Mouse (Mus musculus) neural tube, embryonic 13.5 days (tissue): ENCODE results near the gene Elf4. TPM values are rescaled to one million over a fixed set of nuclear protein-coding genes. Genes with fewer than 3 reads are reported as not detected.

ENCODE experiments used
- polyA plus RNA-seq: library from polyadenylated mRNA; unstranded; fragments of >200 nt; fragmentation: Nextera tagmentation; extraction: Ambion mirVana; gene quantifications from 2 replicates; pipeline ENCODE4 v1.2.1, GENCODE M21; 2015

Gene Elf4
- polyA plus RNA-seq, 1 experiment from 2014 or later: 0.85 TPM

Other genes with a start within 250 kb of the Elf4 start
- gene Utp14a, start 206.3 kb downstream of the Elf4 start, polyA plus RNA-seq: 17.9 and 18.9 TPM in 2 replicates
- 5.8 and 7.8 TPM in 2 replicates for gene Bcorl1, start 121.8 kb downstream of the Elf4 start, polyA plus RNA-seq
- gene Aifm1, start 50.4 kb upstream of the Elf4 start, polyA plus RNA-seq: 44.1 and 51.9 TPM in 2 replicates
- 81.3 and 89.1 TPM in 2 replicates for gene Rab33a, start 56.2 kb upstream of the Elf4 start, polyA plus RNA-seq
- 8.8 and 10.6 TPM in 2 replicates for gene Zfp280c, start 131.4 kb upstream of the Elf4 start, polyA plus RNA-seq
- 33.4 and 36.0 TPM in 2 replicates for gene Slc25a14, start 160.3 kb upstream of the Elf4 start, polyA plus RNA-seq
- 0.12 and 0.29 TPM in 2 replicates for gene Gpr119, start 211.3 kb upstream of the Elf4 start, polyA plus RNA-seq
- 13.9 and 25.9 TPM in 2 replicates for gene Rbmx2, start 231.9 kb upstream of the Elf4 start, polyA plus RNA-seq